Mouse (Mus musculus): ENCODE data around the gene Lpar3. TPM values are rescaled to one million over a fixed set of nuclear protein-coding genes. Genes with fewer than 3 reads are reported as not detected.

The Lpar3 gene
- polyA plus RNA-seq, 1 experiment, result 33.7 TPM

DNA sequence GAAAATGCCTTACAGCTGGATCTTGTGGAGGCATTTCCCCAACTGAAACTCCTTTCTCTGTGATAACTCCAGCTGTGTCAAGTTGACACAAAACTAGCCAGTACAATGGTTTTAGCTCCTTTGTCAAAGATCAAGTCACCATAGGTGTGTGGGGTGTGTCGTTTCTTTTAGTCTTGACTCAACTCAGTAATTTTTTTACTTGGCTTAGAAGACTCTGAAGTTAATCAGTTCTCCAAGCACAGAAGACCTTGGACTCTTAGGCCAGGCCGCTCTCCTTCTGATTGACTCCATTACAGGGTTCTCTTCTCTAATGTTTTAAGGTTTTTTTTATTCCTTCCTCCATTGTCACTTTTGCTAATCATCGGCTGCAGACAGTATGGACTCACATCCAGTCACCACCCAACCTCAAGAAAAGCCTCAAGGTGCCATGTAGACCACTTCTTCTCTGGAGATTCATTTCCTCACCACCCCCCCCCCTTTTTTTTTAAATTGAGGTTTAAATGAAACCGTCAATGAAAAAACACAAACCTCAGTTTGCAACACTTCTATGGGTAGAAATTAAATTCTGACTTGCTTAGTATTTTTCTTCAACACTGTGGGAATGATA is 9.5 kb upstream of the Lpar3 start:
- Histone ChIP-seq H3K36me3 (ENCODE audit: control insufficient read depth, insufficient read depth, low read length) (no peaks in the 10 kb centered on the region), H3K27me3 (replicated peaks; ENCODE audit: control insufficient read depth, insufficient read depth, low read length) (no peaks in the 10 kb centered on the region), H3K27ac (ENCODE audit: insufficient read depth, low read depth, low read length) (peak overlapping the region; percentile 51; the same call in 1 of the 2 replicates), H3K4me3 (ENCODE audit: insufficient read depth, low read depth, low read length) (no peak overlapping the region), H3K4me1 (ENCODE audit: control insufficient read depth, insufficient read depth, low read length) (no peaks in the 10 kb centered on the region; the same call in 1 of the 2 replicates)
- 65% methylated on average over 4 of the region's 4 CpGs for WGBS
- DNase-seq, result peak; percentile 67
- no peak for TF ChIP-seq CTCF (conservative IDR thresholded peaks at IDR 0.05; ENCODE audit: insufficient read depth, insufficient read length, low read depth, low read length)
- TF ChIP-seq POLR2A (IDR thresholded peaks at IDR 0.05; ENCODE audit: low read depth, low read length), result no peak

DNA sequence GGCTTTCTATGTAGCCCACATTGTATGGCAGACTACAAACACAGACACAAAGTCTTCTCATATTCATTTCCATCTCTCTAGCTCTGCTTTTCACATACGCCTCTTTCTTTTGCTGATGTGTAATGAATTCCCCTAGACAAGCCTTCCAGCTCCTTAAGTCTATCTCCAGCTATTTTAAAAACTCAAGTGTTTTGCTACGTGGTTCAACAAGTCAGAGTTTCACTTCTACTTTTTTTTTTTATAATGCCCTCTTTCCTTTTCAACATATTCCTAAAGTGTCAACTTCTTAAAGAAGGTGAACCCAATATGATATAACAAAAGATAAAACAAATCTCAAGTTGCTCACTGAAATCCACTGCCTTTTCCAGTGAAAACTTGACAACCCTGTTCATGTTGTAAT is 8.8 kb upstream of the Lpar3 start:
- no peaks in the 10 kb centered on the region for H3K36me3 ChIP-seq (ENCODE audit: control insufficient read depth, insufficient read depth, low read length)
- no peak overlapping the region for H3K4me3 ChIP-seq (ENCODE audit: insufficient read depth, low read depth, low read length)
- H3K4me1 ChIP-seq (ENCODE audit: control insufficient read depth, insufficient read depth, low read length), result no peaks in the 10 kb centered on the region; the same call in 1 of the 2 replicates
- 81% methylated on average over 2 of the region's 2 CpGs for WGBS
- no peak overlapping the region for H3K27ac ChIP-seq (ENCODE audit: insufficient read depth, low read depth, low read length)
- TF ChIP-seq CTCF (conservative IDR thresholded peaks at IDR 0.05; ENCODE audit: insufficient read depth, insufficient read length, low read depth, low read length), result no peak
- TF ChIP-seq POLR2A (IDR thresholded peaks at IDR 0.05; ENCODE audit: low read depth, low read length), result no peak
- DNase-seq, result no peak
- no peaks in the 10 kb centered on the region for H3K27me3 ChIP-seq (replicated peaks; ENCODE audit: control insufficient read depth, insufficient read depth, low read length)

DNA sequence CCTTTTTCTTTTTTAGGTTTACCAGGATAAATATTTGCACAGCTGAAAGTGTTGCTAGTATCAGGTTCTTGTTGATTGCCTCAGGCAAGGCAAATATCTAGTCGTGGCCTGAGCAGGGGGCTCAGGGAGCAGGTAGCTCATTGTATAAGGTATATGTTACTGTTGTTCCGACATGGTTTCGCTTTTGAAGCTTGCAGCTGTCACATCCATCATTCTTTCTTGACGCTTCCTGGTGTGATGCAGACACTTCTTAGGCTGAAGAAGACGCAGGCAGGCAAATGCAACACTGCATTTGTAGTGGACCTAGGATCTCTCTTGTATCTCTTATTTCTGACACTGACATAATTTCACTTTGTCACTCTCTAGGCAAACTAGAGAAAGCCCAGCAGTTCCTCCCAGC is 7.4 kb upstream of the Lpar3 start:
- TF ChIP-seq CTCF (conservative IDR thresholded peaks at IDR 0.05; ENCODE audit: insufficient read depth, insufficient read length, low read depth, low read length), result no peak
- no peak for TF ChIP-seq POLR2A (IDR thresholded peaks at IDR 0.05; ENCODE audit: low read depth, low read length)
- Histone ChIP-seq H3K4me1 (ENCODE audit: control insufficient read depth, insufficient read depth, low read length) (no peaks in the 10 kb centered on the region; the same call in 1 of the 2 replicates), H3K27ac (ENCODE audit: insufficient read depth, low read depth, low read length) (no peak overlapping the region), H3K36me3 (ENCODE audit: control insufficient read depth, insufficient read depth, low read length) (no peaks in the 10 kb centered on the region), H3K27me3 (replicated peaks; ENCODE audit: control insufficient read depth, insufficient read depth, low read length) (no peaks in the 10 kb centered on the region), H3K4me3 (ENCODE audit: insufficient read depth, low read depth, low read length) (no peak overlapping the region)
- no peak for DNase-seq
- 50% methylated on average over 5 of the region's 5 CpGs for WGBS

DNA sequence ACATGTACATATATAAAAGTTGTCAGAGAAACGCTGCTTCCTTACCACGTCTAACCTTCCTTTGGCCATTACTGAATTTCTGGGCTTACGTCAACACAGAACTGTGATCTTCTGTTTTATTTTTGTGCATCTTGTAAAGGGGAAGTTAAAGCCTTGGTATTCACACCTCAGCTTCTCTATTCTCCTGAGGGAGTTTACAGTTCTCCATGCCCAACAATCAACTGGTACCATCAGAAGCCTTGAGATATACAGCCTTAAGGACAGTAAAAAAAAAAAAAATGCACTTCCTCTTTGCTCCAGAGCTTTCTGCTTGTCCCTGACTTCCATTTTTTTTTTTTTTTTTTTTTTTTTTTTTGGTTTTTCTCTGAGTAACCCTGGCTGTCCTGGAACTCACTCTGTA is 4.2 kb upstream of the Lpar3 start:
- TF ChIP-seq POLR2A (IDR thresholded peaks at IDR 0.05; ENCODE audit: low read depth, low read length) (no peak), CTCF (conservative IDR thresholded peaks at IDR 0.05; ENCODE audit: insufficient read depth, insufficient read length, low read depth, low read length) (no peak)

DNA sequence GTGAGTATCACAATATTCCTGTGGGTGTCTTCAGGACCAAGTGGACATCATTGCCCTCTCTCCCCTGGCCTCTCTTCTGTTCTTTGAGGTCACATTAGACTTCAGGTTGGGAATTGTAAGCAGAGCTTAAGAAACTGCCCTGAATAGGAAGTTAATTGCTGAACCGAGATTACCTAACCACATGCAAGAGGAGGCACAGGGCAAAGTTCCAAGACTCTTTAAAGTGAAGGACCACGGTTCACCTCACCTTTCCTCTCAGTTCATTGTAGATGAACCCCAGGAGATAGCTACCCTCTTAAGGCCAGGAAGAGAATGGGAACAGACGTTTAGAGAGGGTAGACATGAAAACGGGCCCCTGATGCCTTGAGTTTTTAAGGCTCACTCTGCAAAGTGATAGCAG is 3.5 kb downstream of the Lpar3 start:
- 47% methylated on average over 4 of the region's 4 CpGs for WGBS
- DNase-seq, result peak; percentile 91
- Histone ChIP-seq H3K36me3 (ENCODE audit: control insufficient read depth, insufficient read depth, low read length) (no peaks in the 10 kb centered on the region), H3K4me3 (ENCODE audit: insufficient read depth, low read depth, low read length) (no peak overlapping the region), H3K27me3 (replicated peaks; ENCODE audit: control insufficient read depth, insufficient read depth, low read length) (no peaks in the 10 kb centered on the region), H3K27ac (ENCODE audit: insufficient read depth, low read depth, low read length) (peak overlapping the region; percentile 71), H3K4me1 (ENCODE audit: control insufficient read depth, insufficient read depth, low read length) (peaks cover 33% of the 10 kb centered on the region)
- TF ChIP-seq POLR2A (IDR thresholded peaks at IDR 0.05; ENCODE audit: low read depth, low read length), result no peak
- no peak for TF ChIP-seq CTCF (conservative IDR thresholded peaks at IDR 0.05; ENCODE audit: insufficient read depth, insufficient read length, low read depth, low read length)

More for the DNA sequence above, 4.2 kb upstream of the Lpar3 start:
- no peaks in the 10 kb centered on the region for H3K4me1 ChIP-seq (ENCODE audit: control insufficient read depth, insufficient read depth, low read length)
- 82% methylated on average over 3 of the region's 3 CpGs for WGBS
- no peak overlapping the region for H3K27ac ChIP-seq (ENCODE audit: insufficient read depth, low read depth, low read length)
- H3K36me3 ChIP-seq (ENCODE audit: control insufficient read depth, insufficient read depth, low read length), result no peaks in the 10 kb centered on the region
- no peak overlapping the region for H3K4me3 ChIP-seq (ENCODE audit: insufficient read depth, low read depth, low read length)
- no peaks in the 10 kb centered on the region for H3K27me3 ChIP-seq (replicated peaks; ENCODE audit: control insufficient read depth, insufficient read depth, low read length)
- no peak for DNase-seq

DNA sequence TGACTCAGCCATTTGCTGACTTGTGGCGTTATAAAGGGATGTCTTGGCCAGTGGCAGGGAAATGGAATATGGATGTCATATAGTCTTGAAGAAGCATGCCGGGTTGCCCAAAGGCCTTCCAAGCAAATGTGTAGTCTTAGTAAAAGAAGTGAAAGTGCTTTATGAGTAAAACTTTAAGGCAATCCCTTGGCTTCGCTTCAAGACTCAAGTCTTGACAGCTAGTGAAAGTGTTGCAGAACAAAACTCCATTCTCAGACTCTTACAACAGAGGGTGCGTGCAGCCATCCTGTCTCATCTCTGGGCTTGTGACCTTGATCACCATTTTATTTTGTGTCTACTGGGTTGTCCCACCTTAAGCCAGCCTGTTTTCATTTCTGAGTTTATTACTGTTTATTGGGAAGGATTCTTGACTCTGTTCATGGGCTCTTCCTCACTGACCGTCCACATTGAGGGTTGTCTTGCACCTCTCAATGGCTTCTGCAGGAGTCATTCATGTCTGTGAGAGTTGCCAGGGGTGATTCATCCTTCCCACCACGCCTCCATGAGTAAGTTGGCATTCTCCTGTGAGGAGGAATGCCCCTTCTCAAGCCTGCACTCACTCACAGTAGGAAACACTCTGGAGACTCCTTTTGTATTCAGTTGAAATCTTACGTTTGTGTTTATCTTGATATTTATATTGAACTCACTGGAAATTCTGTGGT is 4.4 kb downstream of the Lpar3 start:
- no peak for DNase-seq
- Histone ChIP-seq H3K27me3 (replicated peaks; ENCODE audit: control insufficient read depth, insufficient read depth, low read length) (no peaks in the 10 kb centered on the region), H3K36me3 (ENCODE audit: control insufficient read depth, insufficient read depth, low read length) (no peaks in the 10 kb centered on the region), H3K4me3 (ENCODE audit: insufficient read depth, low read depth, low read length) (no peak overlapping the region), H3K27ac (ENCODE audit: insufficient read depth, low read depth, low read length) (no peak overlapping the region; the same call in 1 of the 2 replicates), H3K4me1 (ENCODE audit: control insufficient read depth, insufficient read depth, low read length) (peaks cover 33% of the 10 kb centered on the region)
- WGBS, result 79% methylated on average over 7 of the region's 7 CpGs
- no peak for TF ChIP-seq POLR2A (IDR thresholded peaks at IDR 0.05; ENCODE audit: low read depth, low read length)
- TF ChIP-seq CTCF (conservative IDR thresholded peaks at IDR 0.05; ENCODE audit: insufficient read depth, insufficient read length, low read depth, low read length), result no peak

DNA sequence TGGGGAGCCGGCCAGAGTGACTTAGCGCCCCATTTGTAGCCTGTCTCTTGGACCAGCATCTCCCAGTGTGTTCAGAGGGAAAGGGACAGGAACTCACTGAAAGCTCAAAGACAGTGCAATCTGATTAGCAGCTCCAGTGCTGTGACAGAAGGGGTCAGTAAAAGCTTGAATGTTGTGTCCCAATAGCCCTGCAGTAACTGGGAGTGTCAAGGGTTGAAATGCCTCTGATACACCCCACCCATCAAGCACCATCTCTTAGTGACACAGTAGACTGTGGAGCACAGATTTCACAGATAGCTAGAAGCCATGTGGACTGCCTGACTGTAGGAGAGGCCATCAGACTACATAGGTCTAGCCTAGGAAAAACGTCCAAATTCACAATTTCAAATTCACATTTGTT is 6.7 kb downstream of the Lpar3 start:
- H3K36me3 ChIP-seq (ENCODE audit: control insufficient read depth, insufficient read depth, low read length), result no peaks in the 10 kb centered on the region
- H3K4me1 ChIP-seq (ENCODE audit: control insufficient read depth, insufficient read depth, low read length), result peaks cover 33% of the 10 kb centered on the region
- WGBS, result 50% methylated on average over 3 of the region's 3 CpGs
- no peak for DNase-seq
- no peak for TF ChIP-seq POLR2A (IDR thresholded peaks at IDR 0.05; ENCODE audit: low read depth, low read length)
- TF ChIP-seq CTCF (conservative IDR thresholded peaks at IDR 0.05; ENCODE audit: insufficient read depth, insufficient read length, low read depth, low read length), result no peak; the same call in 1 of the 2 replicates
- H3K27ac ChIP-seq (ENCODE audit: insufficient read depth, low read depth, low read length), result no peak overlapping the region
- H3K27me3 ChIP-seq (replicated peaks; ENCODE audit: control insufficient read depth, insufficient read depth, low read length), result no peaks in the 10 kb centered on the region
- H3K4me3 ChIP-seq (ENCODE audit: insufficient read depth, low read depth, low read length), result no peak overlapping the region

Data from kidney, adult 2 months (tissue).